Mouse (Mus musculus): ENCODE data around the gene Gm17026. TPM values are rescaled to one million over a fixed set of nuclear protein-coding genes. Genes with fewer than 3 reads are reported as not detected.
"Not testable (repeated sequence)": the region's sequence is repeated elsewhere in the genome, so short reads cannot be mapped to it uniquely, and the experiment has no call there.

Gm17026 gene
- not detected in 2 replicates for polyA plus RNA-seq (2016; fragmentation: Nextera tagmentation; extraction: Ambion mirVana)

GRCm38 (mm10) chr14:42259948-42260347 lies at the start of gene Gm17026:
Gene Gm17026, minus strand, starts transcription at chr14:42260048.
- 100% methylated on average over 1 of the region's 3 CpGs for WGBS

GRCm38 (mm10) chr14:42297258-42297657 lies 37.4 kb upstream of the Gm17026 start, which contains the start of gene Gm9611:
Gene Gm9611, minus strand, starts transcription at chr14:42297358.
- WGBS = 100% methylated on average over 1 of the region's 3 CpGs

More at GRCm38 (mm10) chr14:42259948-42260347, at the start of gene Gm17026:
- H3K36me3 ChIP-seq; H3K9ac ChIP-seq; H3K9me3 ChIP-seq (replicated peaks); H3K27ac ChIP-seq; H3K4me1 ChIP-seq; H3K27me3 ChIP-seq; ATAC-seq (ENCODE audit: low FRiP score); H3K4me2 ChIP-seq (replicated peaks); H3K4me3 ChIP-seq: not testable (repeated sequence)

GRCm38 (mm10) chr14:42216766-42217537 lies 42.9 kb downstream of the Gm17026 start:
- ATAC-seq (ENCODE audit: low FRiP score); H3K4me2 ChIP-seq (replicated peaks); H3K9ac ChIP-seq; H3K4me1 ChIP-seq; H3K27ac ChIP-seq; H3K9me3 ChIP-seq (replicated peaks); H3K36me3 ChIP-seq; H3K27me3 ChIP-seq; H3K4me3 ChIP-seq: not testable (repeated sequence)
- WGBS = 79% methylated on average over 8 of the region's 10 CpGs

More at GRCm38 (mm10) chr14:42297258-42297657, 37.4 kb upstream of the Gm17026 start, which contains the start of gene Gm9611:
- H3K9ac ChIP-seq; H3K27me3 ChIP-seq; ATAC-seq (ENCODE audit: low FRiP score); H3K4me2 ChIP-seq (replicated peaks); H3K9me3 ChIP-seq (replicated peaks); H3K27ac ChIP-seq; H3K36me3 ChIP-seq; H3K4me1 ChIP-seq; H3K4me3 ChIP-seq: not testable (repeated sequence)

Small RNA genes within 50 kb of the gene (microRNA-seq; reads per million reads assigned to microRNA genes)
- gene Gm25208 (not detected), gene Gm25892 (not detected)

Other genes starting within 250 kb of the Gm17026 start
- not detected in 2 replicates for gene Gm7951, start 142.7 kb downstream of the Gm17026 start, polyA plus RNA-seq (2016; fragmentation: Nextera tagmentation; extraction: Ambion mirVana)
- not detected in 2 replicates for gene Gm17027, start 97.4 kb downstream of the Gm17026 start, polyA plus RNA-seq (2016; fragmentation: Nextera tagmentation; extraction: Ambion mirVana)
- gene Gm3573, start 69.3 kb downstream of the Gm17026 start, polyA plus RNA-seq (2016; fragmentation: Nextera tagmentation; extraction: Ambion mirVana) = not detected in 2 replicates
- gene Gm9611, start 37.3 kb upstream of the Gm17026 start, polyA plus RNA-seq (2016; fragmentation: Nextera tagmentation; extraction: Ambion mirVana) = not detected in 2 replicates
- gene Gm7995, start 50.2 kb upstream of the Gm17026 start, polyA plus RNA-seq (2016; fragmentation: Nextera tagmentation; extraction: Ambion mirVana) = not detected in 2 replicates
- gene Gm8005, start 179.6 kb upstream of the Gm17026 start, polyA plus RNA-seq (2016; fragmentation: Nextera tagmentation; extraction: Ambion mirVana) = not detected in 2 replicates
- gene Gm8011, start 203.8 kb upstream of the Gm17026 start, polyA plus RNA-seq (2016; fragmentation: Nextera tagmentation; extraction: Ambion mirVana) = not detected in 2 replicates
- gene Gm8020, start 242.3 kb upstream of the Gm17026 start, polyA plus RNA-seq (2016; fragmentation: Nextera tagmentation; extraction: Ambion mirVana) = not detected in 2 replicates